Mouse (Mus musculus): ENCODE measurements around the gene Stx1a.

DNA sequence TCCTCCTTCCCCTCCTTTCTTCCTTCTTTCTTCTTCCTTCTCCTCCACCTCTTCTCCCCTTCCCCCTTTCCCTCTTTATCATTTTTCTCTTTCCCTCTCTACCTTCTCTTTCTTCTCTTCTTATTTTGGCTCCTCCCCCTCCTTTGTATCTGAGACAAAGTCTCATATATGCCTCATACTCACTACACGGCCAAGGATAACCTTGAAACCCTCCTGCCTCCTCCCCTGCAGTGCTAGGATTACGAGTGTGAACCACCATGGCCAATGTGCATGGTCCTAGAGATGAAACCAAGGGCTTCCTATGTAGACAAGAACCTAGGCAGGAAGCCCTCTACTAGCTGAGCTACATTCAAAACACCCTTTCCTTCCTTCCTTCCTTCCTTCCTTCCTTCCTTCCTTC lies 48.4 kb upstream of the Stx1a start:
- TF ChIP-seq CTCF (IDR thresholded peaks at IDR 0.05) (no peak), EP300 (IDR thresholded peaks at IDR 0.05) (no peak)
